Mouse (Mus musculus): ENCODE data around the gene Mndal.
"Not testable (repeated sequence)": the region's sequence is repeated elsewhere in the genome, so short reads cannot be mapped to it uniquely, and the experiment has no call there.

Gene Mndal

DNA sequence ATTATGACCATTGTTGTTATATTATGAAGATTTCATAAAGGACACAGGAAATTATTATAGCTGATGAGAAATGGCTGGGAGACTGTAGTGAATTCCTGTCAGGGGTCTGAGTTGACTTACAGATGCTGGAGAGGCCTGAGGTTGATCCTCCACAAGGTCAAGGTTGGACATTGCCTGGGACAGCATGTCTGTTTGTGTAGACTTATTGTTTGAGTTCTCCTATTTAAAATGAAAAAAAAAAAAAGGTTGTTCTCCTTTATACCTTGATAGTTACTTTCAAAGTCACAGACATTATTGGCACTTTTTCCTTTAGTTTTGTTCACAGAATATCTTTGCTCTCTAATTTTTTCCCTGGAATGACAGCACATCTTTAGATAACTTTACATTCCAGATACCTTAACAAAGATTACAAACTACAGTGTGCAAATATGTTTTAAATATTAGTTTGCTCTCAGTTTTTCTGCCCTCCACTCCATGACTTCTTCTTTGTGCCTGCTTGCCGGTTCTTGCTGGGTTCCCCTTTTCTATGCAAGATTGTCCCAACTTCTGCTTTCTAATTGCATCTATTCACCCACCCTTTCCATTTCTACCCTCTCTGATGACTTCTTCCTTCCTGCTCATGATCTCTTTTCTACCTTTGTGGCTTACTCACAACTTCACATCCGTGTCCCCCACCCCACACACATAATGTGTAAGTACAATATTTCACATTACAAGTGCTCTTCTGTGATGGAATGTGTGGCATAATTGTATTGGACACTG is 55.1 kb downstream of the Mndal start:
- not testable (repeated sequence) for DNase-seq

- DNase-seq: not testable (repeated sequence)
Observed at GRCm38 (mm10) chr1:173880004-173880666, 62.2 kb downstream of the Mndal start.

DNA sequence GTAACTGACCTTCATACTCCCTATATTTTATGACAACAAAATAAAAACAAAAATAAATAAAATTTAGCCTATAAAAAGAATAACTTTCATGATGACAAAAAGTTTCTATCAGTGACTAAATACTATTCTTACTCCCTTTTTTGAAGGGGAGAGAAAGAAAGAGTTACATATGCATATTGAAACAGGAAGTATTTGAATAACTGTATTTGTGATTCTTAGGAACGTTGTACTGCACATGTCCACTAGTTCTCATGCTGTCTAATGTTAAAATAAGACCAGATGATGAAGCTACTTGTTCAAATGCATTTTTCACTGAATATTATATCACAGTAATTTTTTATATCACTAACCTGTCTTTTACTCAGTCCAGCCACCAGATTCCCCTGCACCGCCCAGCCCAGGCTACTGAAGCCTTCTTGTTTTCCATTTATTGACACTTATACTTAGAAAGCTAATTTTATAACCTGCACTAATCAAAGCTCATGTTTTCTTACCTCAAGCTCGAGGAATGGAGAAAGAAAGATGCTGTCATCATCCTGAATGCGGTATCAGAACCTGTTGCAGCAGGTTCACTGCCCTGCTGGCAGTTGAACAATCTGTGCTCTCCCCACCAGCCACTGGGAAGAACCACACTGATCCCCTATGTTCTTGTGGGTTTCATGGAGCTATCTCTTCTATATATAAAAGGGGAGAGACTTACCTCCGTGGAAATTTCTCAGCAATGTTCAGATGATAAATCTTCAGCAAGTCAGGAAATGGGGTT is 62.9 kb downstream of the Mndal start:
- not testable (repeated sequence) for DNase-seq

DNA sequence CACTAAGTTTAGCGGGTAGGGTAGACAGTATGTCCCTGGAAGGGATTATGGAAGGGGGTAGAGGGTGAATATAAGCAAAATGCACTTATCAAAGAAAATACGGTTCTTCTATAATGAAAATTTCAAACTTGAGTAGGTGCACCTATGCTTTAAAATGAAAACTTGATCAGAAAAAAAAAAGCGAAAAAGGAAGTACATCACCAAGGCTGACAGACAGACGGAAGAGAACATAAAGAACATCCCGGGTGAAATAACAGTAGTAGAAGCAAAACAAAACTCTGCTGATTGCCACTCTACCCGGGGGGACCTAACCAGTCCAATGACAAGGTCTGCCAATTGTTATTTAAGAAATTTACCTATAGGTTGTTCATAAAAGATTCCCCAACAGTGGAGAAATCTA is 64.0 kb downstream of the Mndal start:
- not testable (repeated sequence) for DNase-seq

DNA sequence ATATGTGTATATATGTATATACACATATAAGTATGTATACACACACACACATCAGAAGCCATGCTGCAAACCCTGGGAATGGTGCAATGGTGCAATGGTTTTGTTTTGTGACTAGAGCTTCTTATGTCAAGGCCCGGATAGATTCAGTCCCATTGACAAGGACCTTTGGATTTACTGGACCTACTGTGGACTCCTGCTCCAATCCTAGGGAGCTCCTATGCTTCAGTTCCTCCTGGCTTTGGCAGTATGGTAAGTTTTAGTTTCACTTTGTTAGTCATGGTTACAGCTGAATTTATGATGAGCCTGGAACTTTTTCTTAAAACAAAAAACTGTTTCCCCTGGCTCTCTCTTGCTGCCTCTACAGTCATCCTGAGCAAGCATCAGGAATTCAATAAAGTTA is 65.2 kb downstream of the Mndal start:
- DNase-seq: not testable (repeated sequence)

GRCm38 (mm10) chr1:173868586-173868985 is 73.7 kb downstream of the Mndal start:
- DNase-seq: not testable (repeated sequence)

DNA sequence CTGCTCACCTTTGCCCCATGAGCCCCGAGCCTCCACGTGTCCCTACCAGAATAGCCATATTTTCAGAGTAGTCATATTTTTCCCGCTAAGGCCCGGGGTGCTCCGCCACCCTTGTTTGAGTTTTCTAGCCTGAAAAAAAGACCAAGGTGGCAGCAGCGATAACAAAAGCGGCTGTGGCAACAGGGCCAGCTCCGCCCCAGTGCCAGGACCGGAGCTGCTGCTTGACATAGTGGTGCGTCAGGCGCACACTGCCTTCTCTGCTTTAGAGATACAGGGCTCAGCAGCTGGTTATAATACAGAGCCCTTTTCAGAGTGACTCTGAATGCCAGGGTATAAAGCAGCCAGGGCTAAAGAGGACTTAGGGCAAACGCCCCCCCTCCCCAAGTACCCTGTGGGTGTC is 75.8 kb downstream of the Mndal start:
- no peak for DNase-seq

DNA sequence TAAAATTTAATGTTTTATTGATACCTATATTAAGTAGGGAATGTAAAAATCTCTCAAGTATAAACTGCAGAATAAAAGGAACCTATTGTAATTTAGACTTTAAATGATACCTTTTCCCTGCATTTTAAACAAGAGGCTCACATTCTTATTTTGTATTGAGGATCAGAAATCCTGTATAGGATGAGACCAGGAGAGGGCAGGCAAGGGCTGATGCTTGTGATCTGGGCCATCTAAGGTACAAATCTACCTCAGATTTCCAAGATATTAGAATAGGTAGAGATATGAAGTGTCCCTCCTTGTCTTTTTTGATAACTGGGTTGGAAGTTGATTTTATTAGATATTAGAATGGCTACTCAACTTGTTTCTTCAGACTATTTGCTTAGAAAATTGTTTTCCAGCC is 88.6 kb downstream of the Mndal start:
- not testable (repeated sequence) for DNase-seq

GRCm38 (mm10) chr1:173852853-173853252 is 89.4 kb downstream of the Mndal start:
- DNase-seq: not testable (repeated sequence)

GRCm38 (mm10) chr1:173846193-173846592 is 96.1 kb downstream of the Mndal start:
- DNase-seq: not testable (repeated sequence)

DNA sequence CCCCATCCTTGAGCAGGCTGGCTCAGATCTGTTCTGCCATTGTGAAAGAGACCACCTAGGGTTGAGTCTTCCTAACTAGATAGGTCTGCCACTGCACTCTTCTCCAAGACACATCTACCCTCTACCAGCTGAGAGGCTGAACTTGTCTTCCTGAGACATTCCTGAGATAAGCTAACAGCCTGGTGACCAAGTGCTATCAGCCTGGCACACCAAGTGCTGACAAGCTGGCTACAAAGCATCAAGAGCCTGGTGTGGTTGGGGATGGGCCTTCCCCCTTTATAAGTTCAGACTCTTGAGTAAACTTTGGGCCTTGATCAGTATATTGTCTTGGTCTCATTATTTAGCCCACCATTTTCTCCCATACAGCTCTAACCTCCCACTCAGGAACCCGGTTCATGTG is 97.5 kb downstream of the Mndal start:
- DNase-seq: no peak

- DNase-seq: not testable (repeated sequence)
Observed at GRCm38 (mm10) chr1:173821481-173821803, 120.8 kb downstream of the Mndal start.

GRCm38 (mm10) chr1:173820794-173821480 is 121.4 kb downstream of the Mndal start:
- DNase-seq: not testable (repeated sequence)

- not testable (repeated sequence) for DNase-seq
Observed at GRCm38 (mm10) chr1:173809294-173809693, 133.0 kb downstream of the Mndal start.

DNA sequence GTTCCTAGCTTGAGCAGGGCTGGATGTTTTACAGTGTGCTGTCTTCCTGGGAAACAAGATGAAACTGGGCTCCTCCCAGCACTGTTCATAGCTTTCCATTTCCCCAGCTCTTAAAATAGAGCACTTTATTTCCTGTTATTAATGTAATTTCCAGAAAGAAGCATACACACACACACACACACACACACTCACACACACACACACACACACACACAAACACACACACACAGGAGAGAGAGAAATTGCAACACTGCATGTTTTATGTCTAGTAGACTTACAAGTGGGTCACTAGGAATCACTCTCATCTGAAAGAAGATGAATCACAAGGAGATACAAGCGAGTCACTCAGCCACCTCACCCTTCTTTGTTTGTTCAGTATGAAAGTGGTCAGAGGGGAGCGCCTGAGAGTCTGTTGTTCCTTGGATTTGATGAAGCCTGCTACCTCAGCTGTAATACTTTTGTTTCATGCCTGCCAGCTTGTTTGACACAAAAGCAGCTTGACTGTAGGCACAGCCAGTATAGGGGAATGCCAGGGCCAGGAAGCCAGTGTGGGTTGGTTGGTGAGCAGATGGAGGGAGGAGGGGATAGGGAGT is 139.5 kb downstream of the Mndal start:
- DNase-seq: not testable (repeated sequence)

DNA sequence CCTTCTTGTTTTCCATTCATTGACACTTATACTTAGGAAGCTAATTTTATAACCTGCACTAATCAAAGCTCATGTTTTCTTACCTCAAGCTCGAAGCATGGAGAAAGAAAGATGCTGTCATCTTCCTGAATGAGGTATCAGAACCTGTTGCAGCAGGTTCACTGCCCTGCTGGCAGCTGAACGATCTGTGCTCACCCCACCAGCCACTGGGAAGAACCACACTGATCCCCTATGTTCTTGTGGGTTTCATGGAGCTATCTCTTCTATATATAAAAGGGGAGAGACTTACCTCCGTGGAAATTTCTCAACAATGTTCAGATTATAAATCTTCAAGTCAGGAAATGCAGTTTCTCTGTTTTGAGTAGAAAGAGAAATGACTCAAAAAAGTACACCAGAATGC is 140.1 kb downstream of the Mndal start:
- DNase-seq: not testable (repeated sequence)

GRCm38 (mm10) chr1:173801791-173802190 is 140.5 kb downstream of the Mndal start:
- not testable (repeated sequence) for DNase-seq

Data from cerebellum, adult 11 months (tissue).